Mouse (Mus musculus): Measurements from ENCODE around the gene Cmip. TPM values are rescaled to one million over a fixed set of nuclear protein-coding genes. Genes with fewer than 3 reads are reported as not detected.

Cmip gene
- polyA plus RNA-seq, 1 experiment from 2014 or later, result 47.1 TPM

GRCm38 (mm10) chr8:117364374-117365160 is 107.7 kb downstream of the Cmip start:
- Histone ChIP-seq H3K4me3 (ENCODE audit: low read depth, low read length) (no peak overlapping the region), H3K4me2 (replicated peaks; ENCODE audit: low read depth) (no peak overlapping the region), H3K27ac (ENCODE audit: low read depth, low read length) (no peak overlapping the region), H3K9me3 (ENCODE audit: control insufficient read depth) (no peaks in the 10 kb centered on the region), H3K36me3 (ENCODE audit: control insufficient read depth, insufficient read depth) (no peaks in the 10 kb centered on the region), H3K27me3 (replicated peaks; ENCODE audit: control insufficient read depth, insufficient read depth, low read length) (no peaks in the 10 kb centered on the region), H3K9ac (ENCODE audit: low read depth, low read length) (no peak overlapping the region), H3K4me1 (replicated peaks; ENCODE audit: control insufficient read depth, insufficient read depth, low read length) (peaks cover 15% of the 10 kb centered on the region)
- TF ChIP-seq CTCF (IDR thresholded peaks at IDR 0.05; ENCODE audit: low read depth), result no peak
- 83% methylated on average over 19 of the region's 19 CpGs for WGBS
- ATAC-seq, result no peak

- Histone ChIP-seq H3K9me3 (ENCODE audit: control insufficient read depth) (no peaks in the 10 kb centered on the region), H3K27ac (ENCODE audit: low read depth, low read length) (no peak overlapping the region), H3K4me1 (replicated peaks; ENCODE audit: control insufficient read depth, insufficient read depth, low read length) (peaks cover 14% of the 10 kb centered on the region), H3K9ac (ENCODE audit: low read depth, low read length) (no peak overlapping the region), H3K4me3 (ENCODE audit: low read depth, low read length) (no peak overlapping the region), H3K4me2 (replicated peaks; ENCODE audit: low read depth) (no peak overlapping the region), H3K36me3 (ENCODE audit: control insufficient read depth, insufficient read depth) (no peaks in the 10 kb centered on the region), H3K27me3 (replicated peaks; ENCODE audit: control insufficient read depth, insufficient read depth, low read length) (no peaks in the 10 kb centered on the region)
- WGBS, result 58% methylated on average over 7 of the region's 7 CpGs
- TF ChIP-seq CTCF (IDR thresholded peaks at IDR 0.05; ENCODE audit: low read depth), result peak; percentile 74
- ATAC-seq, result no peak
These were observed 109.6 kb downstream of the Cmip start for GRCm38 (mm10) chr8:117366475-117366874.

GRCm38 (mm10) chr8:117367441-117367840 is 110.6 kb downstream of the Cmip start:
- H3K9me3 ChIP-seq (ENCODE audit: control insufficient read depth), result no peaks in the 10 kb centered on the region
- H3K4me1 ChIP-seq (replicated peaks; ENCODE audit: control insufficient read depth, insufficient read depth, low read length), result peaks cover 10% of the 10 kb centered on the region; the same call in 1 of the 2 replicates
- H3K4me2 ChIP-seq (replicated peaks; ENCODE audit: low read depth), result no peak overlapping the region
- ATAC-seq, result no peak
- no peak overlapping the region for H3K27ac ChIP-seq (ENCODE audit: low read depth, low read length)
- 61% methylated on average over 8 of the region's 8 CpGs for WGBS
- no peak overlapping the region for H3K9ac ChIP-seq (ENCODE audit: low read depth, low read length)
- H3K36me3 ChIP-seq (ENCODE audit: control insufficient read depth, insufficient read depth), result no peaks in the 10 kb centered on the region
- TF ChIP-seq CTCF (IDR thresholded peaks at IDR 0.05; ENCODE audit: low read depth), result no peak
- H3K27me3 ChIP-seq (replicated peaks; ENCODE audit: control insufficient read depth, insufficient read depth, low read length), result no peaks in the 10 kb centered on the region
- H3K4me3 ChIP-seq (ENCODE audit: low read depth, low read length), result no peak overlapping the region

GRCm38 (mm10) chr8:117368781-117369180 is 111.9 kb downstream of the Cmip start:
- no peak for ATAC-seq
- no peaks in the 10 kb centered on the region for H3K36me3 ChIP-seq (ENCODE audit: control insufficient read depth, insufficient read depth)
- H3K4me1 ChIP-seq (replicated peaks; ENCODE audit: control insufficient read depth, insufficient read depth, low read length), result peaks cover 10% of the 10 kb centered on the region; the same call in 1 of the 2 replicates
- H3K4me2 ChIP-seq (replicated peaks; ENCODE audit: low read depth), result no peak overlapping the region
- H3K9ac ChIP-seq (ENCODE audit: low read depth, low read length), result no peak overlapping the region
- H3K9me3 ChIP-seq (ENCODE audit: control insufficient read depth), result no peaks in the 10 kb centered on the region
- WGBS, result 53% methylated on average over 8 of the region's 8 CpGs
- no peaks in the 10 kb centered on the region for H3K27me3 ChIP-seq (replicated peaks; ENCODE audit: control insufficient read depth, insufficient read depth, low read length)
- no peak overlapping the region for H3K27ac ChIP-seq (ENCODE audit: low read depth, low read length)
- TF ChIP-seq CTCF (IDR thresholded peaks at IDR 0.05; ENCODE audit: low read depth), result no peak
- H3K4me3 ChIP-seq (ENCODE audit: low read depth, low read length), result no peak overlapping the region

GRCm38 (mm10) chr8:117370009-117370408 is 113.1 kb downstream of the Cmip start:
- peaks cover 10% of the 10 kb centered on the region; the same call in 1 of the 2 replicates for H3K4me1 ChIP-seq (replicated peaks; ENCODE audit: control insufficient read depth, insufficient read depth, low read length)
- H3K27me3 ChIP-seq (replicated peaks; ENCODE audit: control insufficient read depth, insufficient read depth, low read length), result no peaks in the 10 kb centered on the region
- H3K36me3 ChIP-seq (ENCODE audit: control insufficient read depth, insufficient read depth), result no peaks in the 10 kb centered on the region
- peak overlapping the region; percentile 57; the same call in 1 of the 2 replicates for H3K27ac ChIP-seq (ENCODE audit: low read depth, low read length)
- 69% methylated on average over 8 of the region's 8 CpGs for WGBS
- H3K4me3 ChIP-seq (ENCODE audit: low read depth, low read length), result no peak overlapping the region
- no peak for TF ChIP-seq CTCF (IDR thresholded peaks at IDR 0.05; ENCODE audit: low read depth)
- H3K4me2 ChIP-seq (replicated peaks; ENCODE audit: low read depth), result no peak overlapping the region
- ATAC-seq, result no peak
- H3K9me3 ChIP-seq (ENCODE audit: control insufficient read depth), result no peaks in the 10 kb centered on the region
- no peak overlapping the region for H3K9ac ChIP-seq (ENCODE audit: low read depth, low read length)

GRCm38 (mm10) chr8:117371189-117371588 is 114.3 kb downstream of the Cmip start:
- TF ChIP-seq CTCF (IDR thresholded peaks at IDR 0.05; ENCODE audit: low read depth), result no peak
- Histone ChIP-seq H3K9ac (ENCODE audit: low read depth, low read length) (no peak overlapping the region), H3K4me1 (replicated peaks; ENCODE audit: control insufficient read depth, insufficient read depth, low read length) (peaks cover 10% of the 10 kb centered on the region; the same call in 1 of the 2 replicates), H3K27ac (ENCODE audit: low read depth, low read length) (no peak overlapping the region), H3K36me3 (ENCODE audit: control insufficient read depth, insufficient read depth) (no peaks in the 10 kb centered on the region), H3K4me3 (ENCODE audit: low read depth, low read length) (no peak overlapping the region), H3K27me3 (replicated peaks; ENCODE audit: control insufficient read depth, insufficient read depth, low read length) (no peaks in the 10 kb centered on the region), H3K4me2 (replicated peaks; ENCODE audit: low read depth) (no peak overlapping the region), H3K9me3 (ENCODE audit: control insufficient read depth) (no peaks in the 10 kb centered on the region)
- 77% methylated on average over 7 of the region's 7 CpGs for WGBS
- ATAC-seq, result no peak
